Mouse (Mus musculus): Measurements from ENCODE around the gene Ndufa11.

- TF ChIP-seq CTCF (conservative IDR thresholded peaks at IDR 0.05; ENCODE audit: insufficient read depth, insufficient read length, low read depth, low read length) = no peak
- no peak for TF ChIP-seq POLR2A (IDR thresholded peaks at IDR 0.05; ENCODE audit: low read depth, low read length)
Measured at GRCm38 (mm10) chr17:56729151-56729550, 11.6 kb downstream of the Ndufa11 start.

Data from kidney, adult 2 months (tissue).